Mouse (Mus musculus) C2C12 (cell line): ENCODE measurements around the gene Elmo2. TPM values are rescaled to one million over a fixed set of nuclear protein-coding genes. Genes with fewer than 3 reads are reported as not detected.
A peak's percentile ranks its signal among the peaks of the same experiment; 100 is the strongest.

Experiments used
- H3K27me3 ChIP-seq: one replicate; pipeline ENCODE4 v1.6.1; 2011; ENCODE audit not compliant: control insufficient read depth, insufficient read depth, insufficient read length
- H3K36me3 ChIP-seq: one replicate; pipeline ENCODE4 v1.6.1; 2011; ENCODE audit not compliant: control insufficient read depth, insufficient read depth
- H3K4me3 ChIP-seq: one replicate; pipeline ENCODE4 v1.5.1; 2011; ENCODE audit warnings: mild to moderate bottlenecking, control low read depth; ENCODE audit not compliant: poor library complexity, insufficient read depth, severe bottlenecking
- H3K79me2 ChIP-seq: one replicate; pipeline ENCODE4 v1.6.1; 2011; ENCODE audit not compliant: control insufficient read depth, insufficient read depth
- H3K79me3 ChIP-seq: one replicate; pipeline ENCODE4 v1.6.1; 2011; ENCODE audit warnings: low read depth, control low read depth
- H3ac ChIP-seq: one replicate; pipeline ENCODE3; 2011; ENCODE audit warnings: low read depth; ENCODE audit not compliant: control insufficient read depth, insufficient read length
- CEBPB ChIP-seq: IDR thresholded peaks from one replicate; pipeline ENCODE4 v1.6.1; 2011; ENCODE audit warnings: low read depth, mild to moderate bottlenecking, control low read depth, moderate library complexity
- CTCF ChIP-seq: IDR thresholded peaks from one replicate; pipeline ENCODE4 v1.5.1; 2011; ENCODE audit not compliant: control insufficient read depth, insufficient read depth, insufficient read length
- FOSL1 ChIP-seq: IDR thresholded peaks from one replicate; pipeline ENCODE4 v1.8.0; 2011; ENCODE audit warnings: mild to moderate bottlenecking, low read length; ENCODE audit not compliant: poor library complexity, insufficient read depth, severe bottlenecking
- MAX ChIP-seq: IDR thresholded peaks from one replicate; pipeline ENCODE4 v1.6.1; 2011; ENCODE audit warnings: mild to moderate bottlenecking, control low read depth
- MYOD1 ChIP-seq: IDR thresholded peaks from one replicate; pipeline ENCODE4 v1.6.1; 2011; ENCODE audit warnings: low read depth; ENCODE audit not compliant: control insufficient read depth, insufficient read length
- MYOG ChIP-seq: IDR thresholded peaks from one replicate; pipeline ENCODE4 v1.6.1; 2011; ENCODE audit not compliant: control insufficient read depth, insufficient read length; ENCODE audit errors: extremely low read depth
- USF1 ChIP-seq: IDR thresholded peaks from one replicate; pipeline ENCODE4 v1.6.1; 2011; ENCODE audit warnings: low read depth, mild to moderate bottlenecking, control low read depth, moderate library complexity
- polyA plus RNA-seq: library from polyadenylated mRNA; unstranded; fragments of >200 nt; fragmentation: generic; extraction: Trizol; gene quantifications from one replicate; pipeline ENCODE4 v1.2.1, GENCODE M21; 2012; ENCODE audit warnings: missing spikeins

Gene Elmo2
- polyA plus RNA-seq, 1 experiment, result 26.4 TPM

DNA sequence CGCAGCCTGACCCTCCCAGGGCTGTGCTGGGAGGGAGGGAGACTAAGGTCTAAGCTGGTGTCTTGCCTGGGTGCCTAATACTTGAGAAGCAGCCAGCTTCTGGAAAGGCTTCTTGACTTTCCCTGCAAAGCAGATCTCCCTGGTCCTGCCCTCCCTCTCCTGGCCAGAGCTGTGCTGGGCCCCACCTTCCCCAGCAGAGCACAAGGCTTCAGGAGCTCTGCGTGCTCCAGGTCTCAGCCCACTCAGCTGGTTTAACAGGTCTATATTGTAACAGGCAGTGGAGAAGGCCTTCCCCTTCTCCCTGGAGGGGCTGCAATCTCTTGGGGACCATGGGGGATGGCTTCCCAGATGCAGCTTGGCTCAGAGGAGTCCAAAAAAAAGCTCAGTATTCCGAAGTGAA, 24.9 kb downstream of the Elmo2 start:
- no peak overlapping the region for H3K4me3 ChIP-seq
- TF ChIP-seq MYOD1, result no peak
- no peak for TF ChIP-seq CTCF
- TF ChIP-seq MYOG, result no peak
- H3K36me3 ChIP-seq, result peaks cover 23% of the 10 kb centered on the region
- H3K27me3 ChIP-seq, result no peaks in the 10 kb centered on the region
- no peaks in the 10 kb centered on the region for H3K79me3 ChIP-seq
- H3K79me2 ChIP-seq, result no peaks in the 10 kb centered on the region
- no peak overlapping the region for H3ac ChIP-seq

DNA sequence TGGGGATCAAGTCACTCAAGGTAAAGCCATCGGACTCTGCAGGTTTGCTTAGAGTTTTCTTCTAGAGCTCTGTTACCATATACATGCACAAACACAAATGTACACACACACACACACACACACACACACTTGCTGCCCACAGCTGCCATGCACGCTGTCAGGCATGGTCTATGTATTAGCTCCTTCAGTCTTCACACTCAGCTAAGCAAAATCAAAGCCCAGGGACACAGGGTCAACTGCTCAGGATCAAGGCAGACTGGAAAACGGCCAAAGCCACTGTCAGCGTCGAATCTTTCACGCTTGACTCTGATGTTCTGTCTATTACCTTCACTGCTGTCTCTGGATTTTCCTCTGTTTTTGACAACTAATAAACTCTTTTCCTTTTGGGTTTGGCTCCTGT, 25.4 kb downstream of the Elmo2 start:
- Histone ChIP-seq H3K27me3 (no peaks in the 10 kb centered on the region), H3K36me3 (peaks cover 28% of the 10 kb centered on the region), H3K79me2 (no peaks in the 10 kb centered on the region), H3K79me3 (no peaks in the 10 kb centered on the region), H3ac (no peak overlapping the region), H3K4me3 (no peak overlapping the region)
- TF ChIP-seq USF1 (no peak), FOSL1 (no peak), MYOG (no peak), MAX (no peak), CEBPB (no peak), CTCF (no peak), MYOD1 (no peak)

- no peaks in the 10 kb centered on the region for H3K79me3 ChIP-seq
- H3ac ChIP-seq, result no peak overlapping the region
- no peaks in the 10 kb centered on the region for H3K79me2 ChIP-seq
- peaks cover 33% of the 10 kb centered on the region for H3K36me3 ChIP-seq
- H3K4me3 ChIP-seq, result no peak overlapping the region
- no peaks in the 10 kb centered on the region for H3K27me3 ChIP-seq
- TF ChIP-seq CEBPB, result no peak
- no peak for TF ChIP-seq MYOD1
- TF ChIP-seq USF1, result no peak
- TF ChIP-seq FOSL1, result no peak
Observed at GRCm38 (mm10) chr2:165300424-165300823, 25.9 kb downstream of the Elmo2 start.

GRCm38 (mm10) chr2:165297429-165297828, 28.9 kb downstream of the Elmo2 start:
- Histone ChIP-seq H3K27me3 (no peaks in the 10 kb centered on the region), H3K79me3 (no peaks in the 10 kb centered on the region), H3K4me3 (no peak overlapping the region), H3ac (no peak overlapping the region), H3K36me3 (peaks cover 44% of the 10 kb centered on the region), H3K79me2 (no peaks in the 10 kb centered on the region)
- no peak for TF ChIP-seq USF1
- TF ChIP-seq MAX, result no peak
- no peak for TF ChIP-seq CEBPB
- no peak for TF ChIP-seq MYOG
- TF ChIP-seq MYOD1, result no peak
- TF ChIP-seq FOSL1, result no peak
- TF ChIP-seq CTCF, result no peak

- H3K36me3 ChIP-seq, result peaks cover 52% of the 10 kb centered on the region
- H3K79me3 ChIP-seq, result no peaks in the 10 kb centered on the region
- H3ac ChIP-seq, result no peak overlapping the region
- TF ChIP-seq CEBPB, result no peak
- no peak for TF ChIP-seq MYOG
- no peak for TF ChIP-seq FOSL1
- TF ChIP-seq USF1, result no peak
- no peak for TF ChIP-seq MYOD1
- TF ChIP-seq MAX, result no peak
- no peak for TF ChIP-seq CTCF
- no peak overlapping the region for H3K4me3 ChIP-seq
- H3K27me3 ChIP-seq, result no peaks in the 10 kb centered on the region
- H3K79me2 ChIP-seq, result no peaks in the 10 kb centered on the region
Observed at GRCm38 (mm10) chr2:165296571-165296970, 29.7 kb downstream of the Elmo2 start.

GRCm38 (mm10) chr2:165288315-165289031, 37.8 kb downstream of the Elmo2 start:
- no peaks in the 10 kb centered on the region for H3K27me3 ChIP-seq
- no peaks in the 10 kb centered on the region for H3K79me2 ChIP-seq
- H3K36me3 ChIP-seq, result peaks cover 32% of the 10 kb centered on the region
- TF ChIP-seq MAX (no peak), CEBPB (no peak), MYOD1 (no peak), FOSL1 (no peak), USF1 (no peak)
- H3K79me3 ChIP-seq, result no peaks in the 10 kb centered on the region
- peak overlapping the region; percentile 38 for H3ac ChIP-seq
- peak overlapping the region; percentile 84 for H3K4me3 ChIP-seq
